Mouse (Mus musculus) heart, postnatal 25 days (tissue): ENCODE data around the gene Nkiras2. TPM values are rescaled to one million over a fixed set of nuclear protein-coding genes. Genes with fewer than 3 reads are reported as not detected.

ENCODE experiments used
- total RNA-seq, 2 experiments: library from RNA; stranded (reverse); gene quantifications; 2 replicates each; pipeline ENCODE4 v1.2.3; 2021

Gene Nkiras2
- total RNA-seq, 2 experiments from 2014 or later = 57.3 to 58.0 TPM

Other genes with a start within 250 kb of the Nkiras2 start
- 100 to 1,000 TPM; 239 to 247 TPM for gene Jup, start 221.5 kb upstream of the Nkiras2 start, total RNA-seq
- 10 to 100 TPM; 15.4 to 15.8 TPM for gene P3h4, start 204.4 kb upstream of the Nkiras2 start, total RNA-seq
- gene Fkbp10, start 203.5 kb upstream of the Nkiras2 start, total RNA-seq = 10 to 100 TPM; 12.2 to 14.4 TPM
- 10 to 100 TPM; 30.2 to 33.3 TPM for gene Nt5c3b, start 177.4 kb upstream of the Nkiras2 start, total RNA-seq
- under 1 TPM; 0.88 to 0.92 TPM for gene Klhl10, start 177.3 kb upstream of the Nkiras2 start, total RNA-seq
- gene Klhl11, start 146.5 kb upstream of the Nkiras2 start, total RNA-seq = 1 to 10 TPM; 7.9 to 9.0 TPM
- 10 to 100 TPM; 31.6 to 41.6 TPM for gene Acly, start 91.2 kb upstream of the Nkiras2 start, total RNA-seq
- under 1 TPM; 0.20 to 0.31 TPM for gene Ttc25, start 73.6 kb upstream of the Nkiras2 start, total RNA-seq
- gene Cnp, start 44.3 kb upstream of the Nkiras2 start, total RNA-seq = 1 to 10 TPM; 5.4 to 7.3 TPM
- 100 to 1,000 TPM; 121 to 124 TPM for gene Dnajc7, start 924 bp downstream of the Nkiras2 start, total RNA-seq
- under 1 TPM; 0.31 to 0.47 TPM for gene Zfp385c, start 73.2 kb downstream of the Nkiras2 start, total RNA-seq
- under 1 TPM; 0.68 to 0.98 TPM for gene Dhx58, start 85.0 kb downstream of the Nkiras2 start, total RNA-seq
- gene Kat2a, start 93.2 kb downstream of the Nkiras2 start, total RNA-seq = 10 to 100 TPM; 12.3 to 13.6 TPM
- gene Hspb9, start 94.6 kb downstream of the Nkiras2 start, total RNA-seq = not detected
- gene Rab5c, start 119.0 kb downstream of the Nkiras2 start, total RNA-seq = 10 to 100 TPM; 62.1 to 66.8 TPM
- not detected for gene Kcnh4, start 140.7 kb downstream of the Nkiras2 start, total RNA-seq
- gene Hcrt, start 143.7 kb downstream of the Nkiras2 start, total RNA-seq = not detected
- gene Ghdc, start 151.7 kb downstream of the Nkiras2 start, total RNA-seq = 10 to 100 TPM in 1 of 2 experiments, 1 to 10 TPM in 1; 9.5 to 11.3 TPM
- 10 to 100 TPM; 67.6 to 68.9 TPM for gene Stat5b, start 231.5 kb downstream of the Nkiras2 start, total RNA-seq
- 10 to 100 TPM; 24.3 to 30.1 TPM for gene Stat5a, start 240.1 kb downstream of the Nkiras2 start, total RNA-seq